Mouse (Mus musculus) small intestine, adult 2 months (tissue): ENCODE data around the gene Retreg2. TPM values are rescaled to one million over a fixed set of nuclear protein-coding genes. Genes with fewer than 3 reads are reported as not detected.

Source experiments
- H3K27ac ChIP-seq: fragments of 200-500 bp; 2 replicates; pipeline ENCODE4 v1.5.1; 2012; ENCODE audit warnings: low read depth, low read length, control low read depth, inconsistent platforms; ENCODE audit not compliant: insufficient read depth
- H3K27me3 ChIP-seq: fragments of 200-500 bp; 2 replicates; pipeline ENCODE4 v1.6.1; 2012; ENCODE audit warnings: mild to moderate bottlenecking, moderate library complexity, low read length, inconsistent platforms; ENCODE audit not compliant: control insufficient read depth, insufficient read depth
- H3K36me3 ChIP-seq: fragments of 200-500 bp; 2 replicates; pipeline ENCODE4 v1.6.1; 2012; ENCODE audit warnings: mild to moderate bottlenecking, low read length, control low read depth, inconsistent platforms; ENCODE audit not compliant: control insufficient read depth, insufficient read depth
- H3K4me1 ChIP-seq: fragments of 200-500 bp; 2 replicates; pipeline ENCODE4 v1.6.1; 2012; ENCODE audit warnings: low read length, inconsistent platforms, mixed read lengths; ENCODE audit not compliant: control insufficient read depth, insufficient read depth, insufficient read length
- H3K4me3 ChIP-seq: fragments of 200-500 bp; 2 replicates; pipeline ENCODE4 v1.5.1; 2012; ENCODE audit warnings: low read depth, mild to moderate bottlenecking, control low read depth, inconsistent platforms, low read length, moderate library complexity
- CTCF ChIP-seq: fragments of 200-500 bp; IDR thresholded peaks from 2 replicates; pipeline ENCODE4 v1.5.1; 2012; ENCODE audit warnings: low read depth, mild to moderate bottlenecking, control low read depth, inconsistent platforms, low read length, moderate library complexity, mixed read lengths; ENCODE audit not compliant: insufficient replicate concordance, insufficient read length; ENCODE audit errors: extremely low read depth
- POLR2A ChIP-seq: fragments of 200-500 bp; IDR thresholded peaks from 2 replicates; pipeline ENCODE4 v1.6.1; 2012; ENCODE audit warnings: low read depth, mild to moderate bottlenecking, control low read depth, inconsistent platforms, low read length, moderate library complexity
- WGBS: fragments of 180-500 bp; shearing (Covaris S2); methylation state at CpG from one replicate; pipeline ENCODE4 v1.1.7; 2018; 5-methylcytosine and 5-hydroxymethylcytosine counted together
- polyA plus RNA-seq: library from polyadenylated mRNA; depleted of rRNA; stranded (reverse); fragments of >200 nt; gene quantifications from 2 replicates; pipeline ENCODE4 v1.2.3, GENCODE M21; 2012

Gene Retreg2
- polyA plus RNA-seq, 1 experiment, result 113 TPM

- no peaks in the 10 kb centered on the region for H3K27me3 ChIP-seq
- H3K4me1 ChIP-seq, result peaks cover 12% of the 10 kb centered on the region
- 2% methylated on average over 23 of the region's 23 CpGs for WGBS
- TF ChIP-seq POLR2A, result no peak
- no peak for TF ChIP-seq CTCF
- no peak overlapping the region for H3K27ac ChIP-seq
- H3K4me3 ChIP-seq, result peak overlapping the region; percentile 82
- peaks cover 27% of the 10 kb centered on the region for H3K36me3 ChIP-seq
Observed at GRCm38 (mm10) chr1:75179334-75180104, 36.9 kb downstream of the Retreg2 start.

- H3K4me3 ChIP-seq, result peak within 1 kb of the TSS; percentile 82
- no peaks in the 10 kb centered on the region for H3K27me3 ChIP-seq
- H3K36me3 ChIP-seq, result peaks cover 31% of the 10 kb centered on the region
- TF ChIP-seq POLR2A, result 0 out of 2 replicates have a peak, but pooled peaks have one; percentile 20
- no peak for TF ChIP-seq CTCF
- under 1% methylated on average over 31 of the region's 31 CpGs for WGBS
- H3K27ac ChIP-seq, result peak within 1 kb of the TSS; percentile 35; the same call in 1 of the 2 replicates
- H3K4me1 ChIP-seq, result peaks cover 12% of the 10 kb centered on the region
Observed at GRCm38 (mm10) chr1:75180105-75180590, 37.6 kb downstream of the Retreg2 start, which contains the start of gene Abcb6. TSS of gene Abcb6 (minus strand) at chr1:75180392.

- TF ChIP-seq CTCF, result no peak
- no peak for TF ChIP-seq POLR2A
- H3K27me3 ChIP-seq, result no peaks in the 10 kb centered on the region
- peak overlapping the region; percentile 35; the same call in 1 of the 2 replicates for H3K27ac ChIP-seq
- 15% methylated on average over 7 of the region's 7 CpGs for WGBS
- H3K36me3 ChIP-seq, result peaks cover 36% of the 10 kb centered on the region
- H3K4me1 ChIP-seq, result peaks cover 12% of the 10 kb centered on the region
- H3K4me3 ChIP-seq, result no peak overlapping the region
Observed at GRCm38 (mm10) chr1:75180741-75181140, 38.2 kb downstream of the Retreg2 start.

- 92% methylated on average over 4 of the region's 4 CpGs for WGBS
- peaks cover 42% of the 10 kb centered on the region for H3K36me3 ChIP-seq
- H3K4me3 ChIP-seq, result no peak overlapping the region
Observed at GRCm38 (mm10) chr1:75181377-75181870, 38.8 kb downstream of the Retreg2 start.

GRCm38 (mm10) chr1:75182160-75182559 lies 39.6 kb downstream of the Retreg2 start:
- Histone ChIP-seq H3K4me1 (peaks cover 12% of the 10 kb centered on the region), H3K36me3 (peaks cover 47% of the 10 kb centered on the region), H3K4me3 (no peak overlapping the region), H3K27ac (no peak overlapping the region), H3K27me3 (no peaks in the 10 kb centered on the region)
- 78% methylated on average over 4 of the region's 4 CpGs for WGBS
- TF ChIP-seq CTCF, result peak; percentile 34; the same call in 1 of the 2 replicates
- TF ChIP-seq POLR2A, result no peak

More at GRCm38 (mm10) chr1:75181377-75181870, 38.8 kb downstream of the Retreg2 start:
- Histone ChIP-seq H3K27me3 (no peaks in the 10 kb centered on the region), H3K27ac (no peak overlapping the region), H3K4me1 (peaks cover 12% of the 10 kb centered on the region)
- no peak for TF ChIP-seq POLR2A
- no peak for TF ChIP-seq CTCF

GRCm38 (mm10) chr1:75185495-75185894 lies 42.9 kb downstream of the Retreg2 start:
- H3K4me3 ChIP-seq, result no peak overlapping the region
- peaks cover 12% of the 10 kb centered on the region for H3K4me1 ChIP-seq
- no peak overlapping the region for H3K27ac ChIP-seq
- 76% methylated on average over 11 of the region's 11 CpGs for WGBS
- no peaks in the 10 kb centered on the region for H3K27me3 ChIP-seq
- no peak for TF ChIP-seq CTCF
- TF ChIP-seq POLR2A, result no peak
- H3K36me3 ChIP-seq, result peaks cover 56% of the 10 kb centered on the region

- TF ChIP-seq POLR2A (no peak), CTCF (no peak)
- no peak overlapping the region for H3K27ac ChIP-seq
- no peaks in the 10 kb centered on the region for H3K27me3 ChIP-seq
- peaks cover 55% of the 10 kb centered on the region for H3K36me3 ChIP-seq
- H3K4me3 ChIP-seq, result no peak overlapping the region
- H3K4me1 ChIP-seq, result peaks cover 6% of the 10 kb centered on the region
Observed at GRCm38 (mm10) chr1:75187126-75187525, 44.5 kb downstream of the Retreg2 start.
